Mouse (Mus musculus): Measurements from ENCODE around the gene Cd7. TPM values are rescaled to one million over a fixed set of nuclear protein-coding genes. Genes with fewer than 3 reads are reported as not detected.
"Not testable (repeated sequence)": the region's sequence is repeated elsewhere in the genome, so short reads cannot be mapped to it uniquely, and the experiment has no call there.

Gene Cd7
- polyA plus RNA-seq, 1 experiment: 3.6 TPM

DNA sequence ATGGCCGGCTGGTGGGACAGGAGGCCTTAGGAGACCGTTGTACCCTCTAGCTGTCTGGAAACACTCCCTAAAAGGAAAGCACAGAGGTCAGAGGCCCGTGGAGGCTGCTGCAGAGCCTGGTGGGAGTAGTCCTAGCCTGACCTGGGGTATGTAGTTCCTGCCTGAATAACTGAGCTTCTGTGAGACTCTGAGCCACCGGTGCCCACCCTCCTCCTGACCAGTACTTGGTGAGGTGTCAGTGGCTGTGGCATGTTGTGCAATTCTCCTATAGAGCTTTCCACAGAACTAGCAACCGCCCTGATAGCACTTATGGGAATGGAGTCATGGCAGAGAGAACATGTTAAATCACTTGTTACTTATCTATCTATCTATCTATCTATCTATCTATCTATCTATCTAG lies 36.4 kb upstream of the Cd7 start:
- TF ChIP-seq POLR2A (IDR thresholded peaks at IDR 0.05; ENCODE audit: borderline replicate concordance, control insufficient read depth, low read depth, low read length) (no peak), CTCF (IDR thresholded peaks at IDR 0.05; ENCODE audit: control insufficient read depth, insufficient read depth, low read length) (no peak)
- Histone ChIP-seq H3K27ac (ENCODE audit: control insufficient read depth, insufficient read depth, low read depth, low read length, poor library complexity) (no peak overlapping the region), H3K4me1 (ENCODE audit: control insufficient read depth, insufficient read depth, low read length) (peaks cover 1% of the 10 kb centered on the region; the same call in 1 of the 2 replicates), H3K4me3 (replicated peaks; ENCODE audit: control insufficient read depth, low read depth, low read length) (no peak overlapping the region)
- WGBS: 51% methylated on average over 5 of the region's 5 CpGs

DNA sequence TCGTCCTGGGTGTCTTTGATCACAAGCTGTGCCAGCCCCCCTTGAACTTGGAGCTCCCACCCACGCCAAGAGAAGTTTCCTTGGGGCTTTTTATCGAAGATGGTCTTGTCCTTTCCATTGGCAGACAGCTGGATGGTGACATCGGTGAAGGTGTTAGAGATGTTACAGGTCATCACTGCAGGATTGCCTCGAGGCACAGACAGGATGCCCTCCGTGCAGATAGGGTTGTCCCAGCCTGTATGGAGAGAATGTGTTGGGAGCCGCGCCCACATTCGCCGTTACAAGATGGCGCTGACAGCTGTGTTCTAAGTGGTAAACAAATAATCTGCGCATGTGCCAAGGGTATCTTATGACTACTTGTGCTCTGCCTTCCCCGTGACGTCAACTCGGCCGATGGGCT lies 30.4 kb upstream of the Cd7 start:
- not testable (repeated sequence) for H3K4me3 ChIP-seq (replicated peaks; ENCODE audit: control insufficient read depth, low read depth, low read length); H3K27ac ChIP-seq (ENCODE audit: control insufficient read depth, insufficient read depth, low read depth, low read length, poor library complexity); H3K4me1 ChIP-seq (ENCODE audit: control insufficient read depth, insufficient read depth, low read length)
- 88% methylated on average over 12 of the region's 16 CpGs for WGBS

DNA sequence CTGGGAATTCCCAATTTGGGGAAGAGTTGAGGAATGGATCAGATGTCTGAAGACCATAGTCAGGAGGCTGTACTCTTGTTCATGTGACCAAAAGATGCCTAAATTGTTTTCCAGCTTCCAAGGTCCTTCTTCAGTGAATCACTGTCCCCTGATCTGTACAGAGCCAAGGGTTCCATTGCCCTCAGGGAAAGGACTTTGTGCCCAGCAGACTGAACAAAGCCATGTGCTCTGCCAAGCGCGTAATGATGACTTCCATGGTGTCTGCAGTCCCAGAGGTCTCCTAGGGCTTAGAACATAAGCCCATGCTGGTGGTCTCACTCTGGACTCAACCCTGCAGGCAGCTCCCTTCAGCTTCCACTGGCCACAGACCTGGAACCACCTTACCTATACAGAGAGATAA lies 28.7 kb upstream of the Cd7 start:
- H3K4me3 ChIP-seq (replicated peaks; ENCODE audit: control insufficient read depth, low read depth, low read length): no peak overlapping the region
- no peak overlapping the region for H3K27ac ChIP-seq (ENCODE audit: control insufficient read depth, insufficient read depth, low read depth, low read length, poor library complexity)
- 92% methylated on average over 2 of the region's 2 CpGs for WGBS
- no peak for TF ChIP-seq CTCF (IDR thresholded peaks at IDR 0.05; ENCODE audit: control insufficient read depth, insufficient read depth, low read length)
- no peak for TF ChIP-seq POLR2A (IDR thresholded peaks at IDR 0.05; ENCODE audit: borderline replicate concordance, control insufficient read depth, low read depth, low read length)
- no peaks in the 10 kb centered on the region for H3K4me1 ChIP-seq (ENCODE audit: control insufficient read depth, insufficient read depth, low read length)

DNA sequence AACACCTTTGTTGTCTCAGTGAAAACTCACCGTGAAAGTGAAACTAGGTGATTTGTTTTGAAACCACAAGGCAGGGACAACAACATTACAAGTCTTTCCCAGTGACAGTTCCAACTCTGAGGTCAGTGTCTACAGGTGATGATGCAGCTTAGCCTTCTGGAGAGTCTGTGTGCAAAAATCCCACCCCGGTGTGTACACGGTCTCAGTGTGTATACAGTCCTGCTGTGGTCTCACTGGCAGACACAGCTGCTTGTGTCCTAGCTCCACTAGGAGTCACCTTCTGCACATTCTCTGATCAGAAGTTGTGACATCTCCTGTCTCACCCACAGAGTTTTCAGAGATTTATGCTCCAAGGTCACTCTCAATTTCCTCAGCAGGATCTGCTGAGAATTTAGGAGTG lies 25.0 kb upstream of the Cd7 start:
- 55% methylated on average over 3 of the region's 3 CpGs for WGBS
- Histone ChIP-seq H3K4me1 (ENCODE audit: control insufficient read depth, insufficient read depth, low read length) (no peaks in the 10 kb centered on the region), H3K4me3 (replicated peaks; ENCODE audit: control insufficient read depth, low read depth, low read length) (no peak overlapping the region), H3K27ac (ENCODE audit: control insufficient read depth, insufficient read depth, low read depth, low read length, poor library complexity) (no peak overlapping the region)
- TF ChIP-seq CTCF (IDR thresholded peaks at IDR 0.05; ENCODE audit: control insufficient read depth, insufficient read depth, low read length): peak; percentile 8; the same call in 1 of the 2 replicates
- no peak for TF ChIP-seq POLR2A (IDR thresholded peaks at IDR 0.05; ENCODE audit: borderline replicate concordance, control insufficient read depth, low read depth, low read length)

DNA sequence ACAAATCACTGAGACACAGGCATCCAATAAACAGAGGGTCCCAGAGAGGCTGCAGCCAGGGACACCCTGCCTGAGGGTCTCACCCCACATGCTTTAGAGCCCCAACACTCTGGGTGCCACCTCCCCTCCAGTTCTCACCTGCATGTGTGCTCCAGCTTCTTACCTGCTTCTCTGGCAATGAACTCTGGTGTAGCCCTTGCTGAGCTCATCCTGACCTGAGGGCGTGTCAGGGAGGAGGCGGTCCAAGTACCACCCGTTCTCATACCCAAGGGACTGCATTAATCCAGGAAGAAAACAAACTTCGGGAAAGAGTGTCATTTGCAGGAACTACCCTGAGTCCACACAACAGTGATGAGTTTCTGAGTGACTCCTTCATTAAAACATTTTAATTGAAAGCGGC lies 24.2 kb upstream of the Cd7 start, which contains the start of gene Sectm1b:
Sectm1b (minus strand) TSS at position 191 of the 400 bp plus-strand sequence.
- TF ChIP-seq POLR2A (IDR thresholded peaks at IDR 0.05; ENCODE audit: borderline replicate concordance, control insufficient read depth, low read depth, low read length): no peak
- TF ChIP-seq CTCF (IDR thresholded peaks at IDR 0.05; ENCODE audit: control insufficient read depth, insufficient read depth, low read length): no peak

DNA sequence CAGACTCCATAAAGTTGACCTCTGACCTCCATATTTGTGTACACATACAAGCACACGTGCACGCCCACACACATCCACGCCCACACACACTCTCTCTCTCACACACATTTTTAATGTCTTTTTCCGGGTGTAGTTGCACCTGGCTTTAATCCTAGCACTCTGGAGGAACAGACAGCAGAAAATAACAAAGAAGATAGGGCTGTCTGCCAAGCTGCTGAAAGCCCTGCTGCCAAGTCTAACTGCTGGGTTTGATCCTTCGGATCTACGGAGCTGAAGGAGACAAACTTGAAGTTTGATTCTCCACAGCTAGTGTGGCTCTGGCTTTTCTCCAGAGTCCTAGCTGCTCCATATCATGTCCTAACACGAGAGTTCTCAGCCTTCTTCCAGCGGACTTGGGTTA lies 22.4 kb upstream of the Cd7 start:
- peaks cover 2% of the 10 kb centered on the region; the same call in 1 of the 2 replicates for H3K4me1 ChIP-seq (ENCODE audit: control insufficient read depth, insufficient read depth, low read length)
- no peak overlapping the region for H3K27ac ChIP-seq (ENCODE audit: control insufficient read depth, insufficient read depth, low read depth, low read length, poor library complexity)
- WGBS: 84% methylated on average over 8 of the region's 8 CpGs
- H3K4me3 ChIP-seq (replicated peaks; ENCODE audit: control insufficient read depth, low read depth, low read length): no peak overlapping the region
- no peak for TF ChIP-seq CTCF (IDR thresholded peaks at IDR 0.05; ENCODE audit: control insufficient read depth, insufficient read depth, low read length)

More for the DNA sequence above, 24.2 kb upstream of the Cd7 start, which contains the start of gene Sectm1b:
- 66% methylated on average over 5 of the region's 5 CpGs for WGBS
- Histone ChIP-seq H3K27ac (ENCODE audit: control insufficient read depth, insufficient read depth, low read depth, low read length, poor library complexity) (no peak within 1 kb of the TSS), H3K4me1 (ENCODE audit: control insufficient read depth, insufficient read depth, low read length) (no peaks in the 10 kb centered on the region), H3K4me3 (replicated peaks; ENCODE audit: control insufficient read depth, low read depth, low read length) (no peak within 1 kb of the TSS)

DNA sequence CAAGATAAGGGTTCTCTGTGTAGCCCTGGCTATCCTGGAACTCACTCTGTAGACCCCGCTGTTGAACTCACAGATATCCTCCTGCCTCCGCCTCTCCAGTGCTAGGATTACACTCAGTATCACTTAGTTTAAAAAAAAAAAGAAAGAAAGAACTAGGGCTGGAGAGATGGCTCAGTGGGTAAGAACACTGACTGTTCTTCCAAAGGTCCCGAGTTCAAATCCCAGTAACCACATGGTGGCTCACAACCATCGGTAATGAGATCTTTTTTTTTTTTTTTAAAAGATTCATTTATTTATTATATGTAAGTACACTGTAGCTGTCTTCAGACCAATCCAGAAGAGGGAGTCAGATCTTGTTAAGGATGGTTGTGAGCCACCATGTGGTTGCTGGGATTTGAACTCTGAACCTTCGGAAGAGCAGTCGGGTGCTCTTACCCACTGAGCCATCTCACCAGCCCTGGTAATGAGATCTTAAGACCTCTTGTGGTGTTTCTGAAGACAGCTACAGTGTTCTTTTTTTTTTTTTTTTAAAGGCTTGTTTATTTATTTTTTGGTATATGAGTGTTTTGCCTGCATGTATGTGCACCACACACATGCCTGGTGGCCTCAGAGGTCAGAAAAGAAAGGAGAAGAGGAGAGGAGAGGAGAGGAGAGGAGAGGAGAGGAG lies 21.3 kb upstream of the Cd7 start:
- WGBS: 85% methylated on average over 6 of the region's 6 CpGs
- H3K27ac ChIP-seq (ENCODE audit: control insufficient read depth, insufficient read depth, low read depth, low read length, poor library complexity); H3K4me1 ChIP-seq (ENCODE audit: control insufficient read depth, insufficient read depth, low read length); H3K4me3 ChIP-seq (replicated peaks; ENCODE audit: control insufficient read depth, low read depth, low read length): not testable (repeated sequence)

DNA sequence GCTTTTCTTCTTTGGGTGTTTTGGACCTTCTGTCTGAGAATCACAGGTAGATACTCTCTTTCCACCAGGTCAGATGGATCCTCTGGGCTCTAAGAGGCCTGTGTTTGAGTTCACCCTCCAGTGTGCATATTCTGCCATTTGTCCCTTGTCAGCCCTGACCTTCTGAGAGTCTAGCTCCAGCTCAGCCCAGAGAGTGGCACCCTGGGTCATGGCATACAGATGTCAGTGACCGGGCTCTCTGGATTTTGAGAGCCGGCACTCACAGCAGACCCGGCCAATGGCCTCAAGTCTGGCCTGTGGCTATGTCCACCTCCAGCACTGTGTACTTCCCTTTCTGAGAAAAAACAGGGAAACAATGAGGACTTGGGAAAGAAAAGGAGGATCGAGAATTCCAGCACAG lies 20.3 kb upstream of the Cd7 start:
- TF ChIP-seq CTCF (IDR thresholded peaks at IDR 0.05; ENCODE audit: control insufficient read depth, insufficient read depth, low read length): no peak
- TF ChIP-seq POLR2A (IDR thresholded peaks at IDR 0.05; ENCODE audit: borderline replicate concordance, control insufficient read depth, low read depth, low read length): no peak
- Histone ChIP-seq H3K4me3 (replicated peaks; ENCODE audit: control insufficient read depth, low read depth, low read length) (no peak overlapping the region), H3K27ac (ENCODE audit: control insufficient read depth, insufficient read depth, low read depth, low read length, poor library complexity) (no peak overlapping the region), H3K4me1 (ENCODE audit: control insufficient read depth, insufficient read depth, low read length) (peaks cover 2% of the 10 kb centered on the region; the same call in 1 of the 2 replicates)
- WGBS: 83% methylated on average over 4 of the region's 4 CpGs

DNA sequence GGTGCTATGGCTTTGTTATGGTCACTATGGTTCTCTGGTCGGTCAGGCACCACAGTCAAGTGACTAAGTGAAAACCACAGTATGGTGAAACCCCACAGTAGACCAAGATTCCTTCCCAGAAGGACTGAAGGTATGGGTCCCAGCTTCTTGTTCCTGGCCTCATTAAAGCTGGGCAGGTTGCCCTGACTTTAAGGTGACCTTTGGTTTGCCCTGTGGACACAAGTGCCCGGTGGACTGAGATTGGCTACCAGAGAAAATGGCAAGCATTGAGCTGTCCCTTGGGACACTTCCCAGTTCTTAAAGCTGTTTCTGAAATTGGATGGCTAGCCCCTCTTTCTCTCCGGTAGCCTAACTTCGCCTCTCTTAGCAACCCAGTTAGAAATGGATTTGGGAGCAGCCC lies 19.7 kb upstream of the Cd7 start:
- Histone ChIP-seq H3K4me3 (replicated peaks; ENCODE audit: control insufficient read depth, low read depth, low read length) (no peak overlapping the region), H3K27ac (ENCODE audit: control insufficient read depth, insufficient read depth, low read depth, low read length, poor library complexity) (no peak overlapping the region), H3K4me1 (ENCODE audit: control insufficient read depth, insufficient read depth, low read length) (peaks cover 2% of the 10 kb centered on the region; the same call in 1 of the 2 replicates)
- 70% methylated on average over 4 of the region's 4 CpGs for WGBS
- TF ChIP-seq POLR2A (IDR thresholded peaks at IDR 0.05; ENCODE audit: borderline replicate concordance, control insufficient read depth, low read depth, low read length) (no peak), CTCF (IDR thresholded peaks at IDR 0.05; ENCODE audit: control insufficient read depth, insufficient read depth, low read length) (no peak)

Measured in bone marrow, adult 2 months (tissue).